ENCODE assay signal across 8 mouse cellular contexts in the genomic region with DNA sequence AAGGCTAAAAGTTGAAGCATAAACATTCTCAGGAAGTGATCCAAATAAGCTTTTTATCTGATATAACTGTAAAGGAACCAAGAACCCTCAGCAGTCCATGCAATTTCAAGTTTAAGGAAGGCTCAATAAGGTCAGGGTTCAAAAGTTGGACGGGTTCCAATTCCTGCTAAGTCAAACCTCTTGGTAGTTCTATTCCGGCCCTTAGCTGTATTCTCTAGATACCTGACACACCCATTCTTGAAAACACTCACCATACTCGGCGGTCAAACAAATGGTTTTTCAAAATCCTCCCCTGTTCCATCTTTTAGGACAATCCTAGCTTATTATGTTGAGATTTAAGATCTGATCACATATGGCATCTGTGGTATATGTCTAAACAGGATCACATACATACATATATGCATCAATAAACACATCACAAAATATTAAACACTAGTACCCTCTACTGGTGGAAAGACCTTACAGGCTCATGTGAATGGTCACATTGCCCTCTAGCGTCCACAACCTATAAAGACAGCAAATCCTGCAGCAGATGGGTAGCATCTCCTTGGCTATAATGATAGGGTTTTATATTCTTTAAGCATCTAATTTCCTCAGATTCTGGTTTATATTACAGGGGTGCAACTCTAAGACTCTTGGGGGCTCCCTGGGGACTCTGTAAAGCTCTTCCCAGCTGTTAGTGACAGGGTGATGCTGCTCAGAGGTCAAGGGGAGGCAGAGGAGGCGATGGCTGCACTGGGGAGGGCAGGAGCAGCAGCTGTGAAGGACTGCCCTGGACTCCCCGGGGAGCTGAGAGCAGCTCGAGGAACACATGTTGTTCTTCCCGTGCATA. TPM values are rescaled to one million over a fixed set of nuclear protein-coding genes. Genes with fewer than 3 reads are reported as not detected.
DNase-seq lines count a peak whose midpoint lies in the region; ATAC-seq and TF ChIP-seq lines count a peak whose summit lies in the region.

No protein-coding gene starts in this region.

- peak; percentile 70 for ATAC-seq in embryonic facial prominence, embryonic 11.5 days (replicated peaks; ENCODE audit: insufficient number of reproducible peaks, low FRiP score, low TSS enrichment, low read depth)
- ATAC-seq in heart, postnatal 0 days (ENCODE audit: insufficient read depth, low read depth) = peak; percentile 33; the same call in 1 of the 2 replicates
- ATAC-seq in liver, embryonic 13.5 days (ENCODE audit: low read depth) = peak; percentile 48; the same call in 1 of the 2 replicates

- peak; percentile 59 for DNase-seq in adrenal gland, postnatal 25 days
- DNase-seq in embryonic facial prominence, embryonic 11.5 days (ENCODE audit: low spot score) = peak; percentile 88
- DNase-seq in heart, postnatal 0 days (ENCODE audit: low spot score) = peak; percentile 69
- peak; percentile 81 for DNase-seq in kidney, postnatal 14 days
- peak; percentile 58 for DNase-seq in liver, embryonic 13.5 days
- DNase-seq in natural killer cell, adult 2 months (ENCODE audit: low spot score in 2 of 2) = peak; percentile 55 to 71
- DNase-seq in spleen, postnatal 4 days (ENCODE audit: low spot score in 2 of 2) = peak; percentile 65 to 77

- no peak overlapping the region for H3ac ChIP-seq in C2C12 (ENCODE audit: control insufficient read depth, insufficient read length, low read depth)

- H3K36me3 ChIP-seq in C2C12 (ENCODE audit: control insufficient read depth, insufficient read depth) = peaks cover 19% of the 10 kb centered on the region
- no peaks in the 10 kb centered on the region for H3K36me3 ChIP-seq in embryonic facial prominence, embryonic 11.5 days (replicated peaks; ENCODE audit: control insufficient read depth, insufficient read depth, low read depth, low read length)
- H3K36me3 ChIP-seq in heart, postnatal 0 days (replicated peaks; ENCODE audit: control insufficient read depth, insufficient read depth, low read length) = peaks cover 23% of the 10 kb centered on the region
- H3K36me3 ChIP-seq in liver, embryonic 13.5 days = peaks cover 38% of the 10 kb centered on the region

- H3K9me3 ChIP-seq in embryonic facial prominence, embryonic 11.5 days (replicated peaks; ENCODE audit: control insufficient read depth, low read length) = no peaks in the 10 kb centered on the region
- H3K9me3 ChIP-seq in heart, postnatal 0 days (replicated peaks; ENCODE audit: control insufficient read depth, low read length) = no peaks in the 10 kb centered on the region
- no peaks in the 10 kb centered on the region for H3K9me3 ChIP-seq in liver, embryonic 13.5 days (replicated peaks)

- H3K9ac ChIP-seq in embryonic facial prominence, embryonic 11.5 days (replicated peaks; ENCODE audit: low read length) = no peak overlapping the region
- no peak overlapping the region for H3K9ac ChIP-seq in heart, postnatal 0 days (replicated peaks; ENCODE audit: low read depth, low read length)
- no peak overlapping the region for H3K9ac ChIP-seq in liver, embryonic 13.5 days

- no peaks in the 10 kb centered on the region for H3K79me3 ChIP-seq in C2C12 (ENCODE audit: low read depth)

- TF ChIP-seq CTCF in C2C12 (IDR thresholded peaks at IDR 0.05; ENCODE audit: control insufficient read depth, insufficient read depth, insufficient read length) = peak; percentile 85
- TF ChIP-seq CTCF in heart, postnatal 0 days (IDR thresholded peaks at IDR 0.05; ENCODE audit: low read depth) = peak; percentile 99

- no peak for TF ChIP-seq EP300 in heart, postnatal 0 days (IDR thresholded peaks at IDR 0.05; ENCODE audit: low read depth)

- H3K27me3 ChIP-seq in C2C12 (ENCODE audit: control insufficient read depth, insufficient read depth, insufficient read length) = no peaks in the 10 kb centered on the region
- H3K27me3 ChIP-seq in embryonic facial prominence, embryonic 11.5 days (ENCODE audit: control insufficient read depth, insufficient read depth, low read length) = no peaks in the 10 kb centered on the region
- no peaks in the 10 kb centered on the region for H3K27me3 ChIP-seq in heart, postnatal 0 days (ENCODE audit: control insufficient read depth, insufficient read depth, low read length)
- no peaks in the 10 kb centered on the region for H3K27me3 ChIP-seq in liver, embryonic 13.5 days

- WGBS in embryonic facial prominence, embryonic 11.5 days = 45% methylated on average over 9 of the region's 9 CpGs
- WGBS in heart, postnatal 0 days = 35% methylated on average over 9 of the region's 9 CpGs
- 43% methylated on average over 9 of the region's 9 CpGs for WGBS in liver, embryonic 13.5 days (ENCODE audit: insufficient replicate concordance)

- no peak overlapping the region for H3K4me3 ChIP-seq in C2C12 (ENCODE audit: insufficient read depth, poor library complexity, severe bottlenecking)
- H3K4me3 ChIP-seq in embryonic facial prominence, embryonic 11.5 days (ENCODE audit: low read depth, low read length) = no peak overlapping the region
- no peak overlapping the region for H3K4me3 ChIP-seq in heart, postnatal 0 days (ENCODE audit: low read depth, low read length)
- no peak overlapping the region for H3K4me3 ChIP-seq in liver, embryonic 13.5 days (replicated peaks)

- no peaks in the 10 kb centered on the region for H3K4me1 ChIP-seq in embryonic facial prominence, embryonic 11.5 days (ENCODE audit: control insufficient read depth, insufficient read depth, low read length)
- no peaks in the 10 kb centered on the region for H3K4me1 ChIP-seq in heart, postnatal 0 days (ENCODE audit: control insufficient read depth, insufficient read depth)
- H3K4me1 ChIP-seq in liver, embryonic 13.5 days (replicated peaks) = no peaks in the 10 kb centered on the region

- H3K79me2 ChIP-seq in C2C12 (ENCODE audit: control insufficient read depth, insufficient read depth) = no peaks in the 10 kb centered on the region

- H3K27ac ChIP-seq in embryonic facial prominence, embryonic 11.5 days (replicated peaks; ENCODE audit: low read depth, low read length) = no peak overlapping the region
- no peak overlapping the region for H3K27ac ChIP-seq in heart, postnatal 0 days (ENCODE audit: low read depth)
- no peak overlapping the region for H3K27ac ChIP-seq in liver, embryonic 13.5 days

- H3K4me2 ChIP-seq in embryonic facial prominence, embryonic 11.5 days (ENCODE audit: low read depth, low read length) = no peak overlapping the region
- no peak overlapping the region for H3K4me2 ChIP-seq in heart, postnatal 0 days (ENCODE audit: low read depth, low read length)
- H3K4me2 ChIP-seq in liver, embryonic 13.5 days = no peak overlapping the region

TF ChIP-seq in C2C12, 6 proteins besides CTCF, POLR2A, EP300 and RAD21:
- TF ChIP-seq MAX (IDR thresholded peaks at IDR 0.05) (peak; percentile 45), USF1 (IDR thresholded peaks at IDR 0.05; ENCODE audit: low read depth) (no peak)
TF ChIP-seq in C2C12: peak in this region for 1.

RNA-seq across cellular contexts. Expression of a gene that starts 14.2 kb away (rescaled TPM):
- polyA plus RNA-seq in C2C12 (2012; fragmentation: generic; extraction: Trizol) = 142 TPM
- 418 and 440 TPM in 2 replicates for total RNA-seq in adrenal gland, postnatal 25 days (2021)
- polyA plus RNA-seq in embryonic facial prominence, embryonic 11.5 days (2014; fragmentation: Nextera tagmentation; extraction: Ambion mirVana) = 370 and 373 TPM in 2 replicates
- 120 and 156 TPM in 2 replicates for total RNA-seq in heart, postnatal 0 days (2014; rRNA removed; ENCODE audit: low replicate concordance)
- 323 and 340 TPM in 2 replicates for polyA plus RNA-seq in heart, postnatal 0 days (2015; fragmentation: Nextera tagmentation; extraction: Ambion mirVana)
- polyA plus RNA-seq in liver, embryonic 13.5 days (2015; fragmentation: Nextera tagmentation; extraction: Ambion mirVana) = 150 and 179 TPM in 2 replicates

RNA-seq across cellular contexts. Expression of a gene that starts 14.9 kb away (rescaled TPM):
- 15.6 TPM for polyA plus RNA-seq in C2C12 (2012; fragmentation: generic; extraction: Trizol)
- total RNA-seq in adrenal gland, postnatal 25 days (2021) = 28.9 and 34.6 TPM in 2 replicates
- 24.6 and 29.8 TPM in 2 replicates for polyA plus RNA-seq in embryonic facial prominence, embryonic 11.5 days (2014; fragmentation: Nextera tagmentation; extraction: Ambion mirVana)
- 1.6 and 8.3 TPM in 2 replicates for total RNA-seq in heart, postnatal 0 days (2014; rRNA removed; ENCODE audit: low replicate concordance)
- 13.0 and 26.4 TPM in 2 replicates for polyA plus RNA-seq in heart, postnatal 0 days (2015; fragmentation: Nextera tagmentation; extraction: Ambion mirVana)
- polyA plus RNA-seq in liver, embryonic 13.5 days (2015; fragmentation: Nextera tagmentation; extraction: Ambion mirVana) = 12.7 and 16.9 TPM in 2 replicates

RNA-seq across cellular contexts. Expression of a gene that starts 45.0 kb away (rescaled TPM):
- not detected for polyA plus RNA-seq in C2C12 (2012; fragmentation: generic; extraction: Trizol)
- total RNA-seq in adrenal gland, postnatal 25 days (2021) = 0.30 TPM in 1 of 2 replicates, not detected in the other
- polyA plus RNA-seq in embryonic facial prominence, embryonic 11.5 days (2014; fragmentation: Nextera tagmentation; extraction: Ambion mirVana) = not detected in 2 replicates
- total RNA-seq in heart, postnatal 0 days (2014; rRNA removed; ENCODE audit: low replicate concordance) = not detected in 2 replicates
- polyA plus RNA-seq in heart, postnatal 0 days (2015; fragmentation: Nextera tagmentation; extraction: Ambion mirVana) = 0.11 TPM in 1 of 2 replicates, not detected in the other
- not detected in 2 replicates for polyA plus RNA-seq in liver, embryonic 13.5 days (2015; fragmentation: Nextera tagmentation; extraction: Ambion mirVana)
